Mouse (Mus musculus): ENCODE measurements at regions not wholly inside any gene's neighbourhood (a gene's known extent, or its start where the extent isn't known, plus 50 kb on each side); places are given as distances from the start of the nearest gene placed in this dataset. TPM values are rescaled to one million over a fixed set of nuclear protein-coding genes. Genes with fewer than 3 reads are reported as not detected.

DNA sequence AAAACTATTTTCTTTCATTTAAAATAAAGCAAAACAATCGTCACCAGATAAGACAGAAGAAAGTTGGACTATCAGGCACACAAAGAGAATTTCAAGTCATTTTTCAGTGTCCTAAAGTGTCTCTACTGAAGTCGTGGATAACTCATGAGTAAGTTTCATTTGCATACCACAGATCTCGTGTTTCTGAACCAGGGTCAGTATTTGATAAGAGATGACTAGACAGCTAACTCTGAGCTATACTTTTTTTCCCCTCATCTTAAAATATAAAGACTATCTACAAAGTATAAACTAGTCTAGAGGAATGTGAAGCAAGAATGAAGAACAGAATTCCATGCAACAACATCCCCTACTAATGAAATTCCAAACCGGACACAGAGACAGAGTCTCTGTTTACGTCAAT lies 60.9 kb upstream of the Paip1 start:
- no peak for TF ChIP-seq CTCF (IDR thresholded peaks at IDR 0.05; ENCODE audit: low read depth)
- H3K27me3 ChIP-seq (ENCODE audit: control insufficient read depth, insufficient read depth, low read length), result no peaks in the 10 kb centered on the region
- DNase-seq (ENCODE audit: low spot score) (no peak), ATAC-seq (ENCODE audit: insufficient read depth, low read depth) (no peak)
- H3K4me2 ChIP-seq (ENCODE audit: low read depth, low read length), result no peak overlapping the region
- no peaks in the 10 kb centered on the region for H3K9me3 ChIP-seq (replicated peaks; ENCODE audit: control insufficient read depth, low read length)
- no peak overlapping the region for H3K9ac ChIP-seq (replicated peaks; ENCODE audit: low read depth, low read length)
- H3K4me3 ChIP-seq (ENCODE audit: low read depth, low read length), result no peak overlapping the region
- 67% methylated on average over 5 of the region's 5 CpGs for WGBS
- H3K27ac ChIP-seq (ENCODE audit: low read depth), result no peak overlapping the region
- H3K36me3 ChIP-seq (replicated peaks; ENCODE audit: control insufficient read depth, insufficient read depth, low read length), result peaks cover 56% of the 10 kb centered on the region
- H3K4me1 ChIP-seq (ENCODE audit: control insufficient read depth, insufficient read depth), result no peaks in the 10 kb centered on the region

DNA sequence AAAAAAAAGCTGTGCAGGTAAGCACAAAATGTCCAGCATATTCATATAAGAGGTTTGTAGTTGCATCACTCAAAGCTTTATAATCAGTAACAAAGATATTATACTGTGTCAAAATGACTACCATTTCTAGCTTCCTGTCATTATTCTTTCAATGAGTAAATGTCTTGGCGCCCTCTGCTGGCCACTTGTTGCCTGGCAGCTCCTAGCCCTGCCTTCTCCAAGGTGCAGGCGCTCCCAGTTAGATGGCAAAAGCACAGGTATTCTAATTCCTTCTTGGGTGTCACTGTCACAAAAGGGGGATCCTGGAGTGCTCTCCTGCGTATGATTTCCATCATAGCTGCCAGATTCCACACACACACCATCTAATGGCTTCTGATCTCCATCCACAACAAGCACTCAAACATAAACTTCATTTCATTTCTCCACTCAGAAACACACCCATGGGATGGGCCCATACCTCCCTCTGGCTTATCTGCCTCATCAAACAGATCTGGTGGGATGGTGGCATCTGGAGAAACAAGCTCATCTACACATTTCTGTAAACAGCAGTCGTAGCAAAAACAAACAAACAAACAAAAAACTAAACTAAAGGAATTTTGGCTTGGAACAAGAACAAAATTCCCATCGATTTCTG lies 49.9 kb upstream of the Paip1 start:
- Histone ChIP-seq H3K27ac (ENCODE audit: low read depth) (no peak overlapping the region), H3K4me2 (ENCODE audit: low read depth, low read length) (no peak overlapping the region), H3K4me3 (ENCODE audit: low read depth, low read length) (no peak overlapping the region), H3K27me3 (ENCODE audit: control insufficient read depth, insufficient read depth, low read length) (no peaks in the 10 kb centered on the region), H3K36me3 (replicated peaks; ENCODE audit: control insufficient read depth, insufficient read depth, low read length) (peaks cover 55% of the 10 kb centered on the region), H3K9ac (replicated peaks; ENCODE audit: low read depth, low read length) (no peak overlapping the region), H3K9me3 (replicated peaks; ENCODE audit: control insufficient read depth, low read length) (no peaks in the 10 kb centered on the region), H3K4me1 (ENCODE audit: control insufficient read depth, insufficient read depth) (no peaks in the 10 kb centered on the region)
- no peak for ATAC-seq (ENCODE audit: insufficient read depth, low read depth)
- peak; percentile 30 for DNase-seq (ENCODE audit: low spot score)
- 49% methylated on average over 5 of the region's 5 CpGs for WGBS
- TF ChIP-seq EP300 (IDR thresholded peaks at IDR 0.05; ENCODE audit: low read depth) (no peak), CTCF (IDR thresholded peaks at IDR 0.05; ENCODE audit: low read depth) (peak; percentile 68)

Small RNA genes lying in the stretch of these regions (microRNA-seq; reads per million reads assigned to microRNA genes)
- not detected for gene Gm44488

All from heart, postnatal 0 days (tissue).